Mouse (Mus musculus) gastrocnemius, postnatal 25 days (tissue): Measurements from ENCODE around the gene Higd2a. TPM values are rescaled to one million over a fixed set of nuclear protein-coding genes. Genes with fewer than 3 reads are reported as not detected.
A peak's percentile ranks its signal among the peaks of the same experiment; 100 is the strongest.

Experiments used
- DNase-seq: peaks from one replicate; pipeline ENCODE4 v3.0.0; 2022
- microRNA-seq, 2 experiments: library from miRNA; unstranded; fragments of <30 nt; microRNA quantifications; one replicate each; pipeline ENCODE4 v1.2.0; 2021; ENCODE audit warnings: borderline replicate concordance in 2 of 2
- total RNA-seq, 2 experiments: library from RNA; stranded (reverse); gene quantifications; 1 replicate in 1 of 2; 2 replicates in 1 of 2; pipeline ENCODE4 v1.2.3; 2021

The Higd2a gene
- total RNA-seq, 2 experiments from 2014 or later, result 144 to 150 TPM

- DNase-seq, result peak; percentile 94
Measured at GRCm38 (mm10) chr13:54621155-54621932, 31.3 kb downstream of the Higd2a start, which contains the start of gene Faf2. Gene Faf2, plus strand, starts transcription at chr13:54621784.

- DNase-seq, result no peak
Measured at GRCm38 (mm10) chr13:54621960-54622521, 32.0 kb downstream of the Higd2a start.

- no peak for DNase-seq
Measured at GRCm38 (mm10) chr13:54629128-54629527, 39.1 kb downstream of the Higd2a start.

GRCm38 (mm10) chr13:54632731-54633277 lies 42.8 kb downstream of the Higd2a start:
- DNase-seq, result no peak

GRCm38 (mm10) chr13:54635011-54635410 lies 45.0 kb downstream of the Higd2a start:
- DNase-seq, result no peak

Small RNAs within 50 kb of the gene (microRNA-seq; reads per million reads assigned to microRNA genes)
- 0 reads per million in 2 experiments for gene Gm24195

Other genes with a start within 250 kb of the Higd2a start
- gene Cplx2, start 218.9 kb upstream of the Higd2a start, total RNA-seq, result 1 to 10 TPM; 1.3 to 1.7 TPM
- gene Thoc3, start 121.4 kb upstream of the Higd2a start, total RNA-seq, result 10 to 100 TPM; 11.3 to 13.8 TPM
- gene Simc1, start 86.4 kb upstream of the Higd2a start, total RNA-seq, result 1 to 10 TPM; 1.7 TPM
- 100 to 1,000 TPM; 145 to 160 TPM for gene 4833439L19Rik, start 24.8 kb upstream of the Higd2a start, total RNA-seq
- gene Arl10, start 15.2 kb upstream of the Higd2a start, total RNA-seq, result 1 to 10 TPM; 2.3 to 3.2 TPM
- 10 to 100 TPM; 16.5 to 17.4 TPM for gene Nop16, start 117 bp upstream of the Higd2a start, total RNA-seq
- 100 to 1,000 TPM; 117 to 135 TPM for gene Cltb, start 21.1 kb downstream of the Higd2a start, total RNA-seq
- 10 to 100 TPM; 14.1 to 15.4 TPM for gene Faf2, start 31.6 kb downstream of the Higd2a start, total RNA-seq
- gene Rnf44, start 103.7 kb downstream of the Higd2a start, total RNA-seq, result 10 to 100 TPM; 24.8 to 30.6 TPM
- gene Cdhr2, start 111.3 kb downstream of the Higd2a start, total RNA-seq, result not detected
- gene Gprin1, start 159.7 kb downstream of the Higd2a start, total RNA-seq, result not detected
- not detected for gene Sncb, start 176.4 kb downstream of the Higd2a start, total RNA-seq
- not detected for gene Eif4e1b, start 193.8 kb downstream of the Higd2a start, total RNA-seq
- 10 to 100 TPM; 14.2 to 18.0 TPM for gene Tspan17, start 199.2 kb downstream of the Higd2a start, total RNA-seq